Mouse (Mus musculus) spleen, adult 2 months (tissue): ENCODE data around the gene Gm28374.
"Not testable (repeated sequence)": the region's sequence is repeated elsewhere in the genome, so short reads cannot be mapped to it uniquely, and the experiment has no call there.

Source experiments
- CTCF ChIP-seq: fragments of 200-500 bp; IDR thresholded peaks from 2 replicates; pipeline ENCODE4 v1.5.1; 2011; ENCODE audit warnings: mild to moderate bottlenecking, inconsistent platforms; ENCODE audit not compliant: insufficient read depth, insufficient read length, insufficient replicate concordance; ENCODE audit errors: extremely low read depth
- POLR2A ChIP-seq: fragments of 200-500 bp; IDR thresholded peaks from 2 replicates; pipeline ENCODE4 v1.6.1; 2011; ENCODE audit warnings: low read depth, low read length, inconsistent platforms

DNA sequence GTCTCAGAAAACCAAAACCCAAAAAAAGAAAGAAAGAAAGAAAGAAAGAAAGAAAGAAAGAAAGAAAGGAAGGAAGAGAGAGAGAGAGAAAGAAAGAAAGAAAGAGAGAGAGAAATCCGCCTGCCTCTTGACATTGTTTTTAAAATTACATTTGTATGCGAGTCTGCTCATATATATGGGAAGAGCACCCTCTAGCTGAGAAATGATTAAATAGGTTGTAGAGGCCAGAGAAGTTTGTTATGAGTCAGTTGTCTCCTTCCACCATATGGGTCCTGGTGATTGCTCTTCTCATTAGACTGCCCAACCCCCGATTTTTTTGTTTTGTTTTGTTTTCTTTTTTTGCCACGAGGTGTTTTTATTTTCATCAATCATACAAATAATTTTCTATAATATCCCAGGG is 38.0 kb downstream of the Gm28374 start:
- TF ChIP-seq CTCF, POLR2A: not testable (repeated sequence)
